ENCODE assay signal across 12 mouse cellular contexts in genomic region chr2:167043400-167044121, GRCm38 (mm10). TPM values are rescaled to one million over a fixed set of nuclear protein-coding genes. Genes with fewer than 3 reads are reported as not detected.
DNase-seq lines count a peak whose midpoint lies in the region; ATAC-seq and TF ChIP-seq lines count a peak whose summit lies in the region.
"Had no signal": no experiment of that assay in that cellular context is flagged by ENCODE, and none has a peak within 500 bp of the region (broad histone marks: within the 10 kb centered on the region; RNA-seq: fewer than 3 reads in every experiment).

No protein-coding gene starts in this region.

- no peaks in the 10 kb centered on the region for H3K27me3 ChIP-seq in intestine, embryonic 15.5 days (replicated peaks)
- no peaks in the 10 kb centered on the region for H3K27me3 ChIP-seq in intestine, postnatal 0 days (replicated peaks; ENCODE audit: control insufficient read depth, insufficient read depth, low read length)
- no peaks in the 10 kb centered on the region for H3K27me3 ChIP-seq in liver, embryonic 13.5 days
- no peaks in the 10 kb centered on the region for H3K27me3 ChIP-seq in stomach, embryonic 15.5 days (replicated peaks)

- H3K36me3 ChIP-seq in intestine, embryonic 15.5 days: peaks cover 62% of the 10 kb centered on the region
- H3K36me3 ChIP-seq in intestine, postnatal 0 days (ENCODE audit: control insufficient read depth, insufficient read depth): peaks cover 94% of the 10 kb centered on the region
- peaks cover 93% of the 10 kb centered on the region for H3K36me3 ChIP-seq in liver, embryonic 13.5 days
- peaks cover 74% of the 10 kb centered on the region for H3K36me3 ChIP-seq in stomach, embryonic 15.5 days

- no peak overlapping the region for H3K4me3 ChIP-seq in intestine, embryonic 15.5 days (replicated peaks)
- no peak overlapping the region for H3K4me3 ChIP-seq in intestine, postnatal 0 days (ENCODE audit: low read depth, low read length)
- peak overlapping the region; percentile 50 for H3K4me3 ChIP-seq in liver, embryonic 13.5 days (replicated peaks)
- H3K4me3 ChIP-seq in stomach, embryonic 15.5 days (replicated peaks): no peak overlapping the region
- H3K4me3 ChIP-seq: hindbrain, embryonic 10.5 days; left cerebral cortex, adult 2 months; myocyte had no signal

- no peak overlapping the region for H3K4me2 ChIP-seq in intestine, embryonic 15.5 days (replicated peaks)
- H3K4me2 ChIP-seq in intestine, postnatal 0 days (replicated peaks; ENCODE audit: low read depth): no peak overlapping the region
- H3K4me2 ChIP-seq in liver, embryonic 13.5 days: peak overlapping the region; percentile 72
- no peak overlapping the region for H3K4me2 ChIP-seq in stomach, embryonic 15.5 days

- TF ChIP-seq CTCF in intestine, postnatal 0 days (IDR thresholded peaks at IDR 0.05; ENCODE audit: low read depth): no peak

- no peaks in the 10 kb centered on the region for H3K9me3 ChIP-seq in intestine, embryonic 15.5 days
- H3K9me3 ChIP-seq in intestine, postnatal 0 days (ENCODE audit: control insufficient read depth): no peaks in the 10 kb centered on the region
- no peaks in the 10 kb centered on the region for H3K9me3 ChIP-seq in liver, embryonic 13.5 days (replicated peaks)
- no peaks in the 10 kb centered on the region for H3K9me3 ChIP-seq in stomach, embryonic 15.5 days
- H3K9me3 ChIP-seq: hindbrain, embryonic 10.5 days had no signal

- peak; percentile 91 for DNase-seq in liver, embryonic 13.5 days
- no peak for DNase-seq in gastrocnemius, postnatal 25 days
- no peak for DNase-seq in frontal cortex, postnatal 14 days (ENCODE audit: low spot score in 2 of 2)
- DNase-seq: embryo, embryonic 11 days had no signal

- WGBS in intestine, embryonic 15.5 days: 87% methylated on average over 12 of the region's 12 CpGs
- WGBS in intestine, postnatal 0 days: 81% methylated on average over 12 of the region's 12 CpGs
- 34% methylated on average over 12 of the region's 12 CpGs for WGBS in liver, embryonic 13.5 days (ENCODE audit: insufficient replicate concordance)
- WGBS in stomach, embryonic 15.5 days: 83% methylated on average over 12 of the region's 12 CpGs

- H3K9ac ChIP-seq in intestine, embryonic 15.5 days: no peak overlapping the region
- no peak overlapping the region for H3K9ac ChIP-seq in intestine, postnatal 0 days (ENCODE audit: low read depth, low read length)
- H3K9ac ChIP-seq in liver, embryonic 13.5 days: peak overlapping the region; percentile 77
- H3K9ac ChIP-seq in stomach, embryonic 15.5 days: no peak overlapping the region

- no peak overlapping the region for H3K27ac ChIP-seq in intestine, embryonic 15.5 days
- H3K27ac ChIP-seq in intestine, postnatal 0 days (ENCODE audit: low read depth, low read length): no peak overlapping the region
- peak overlapping the region; percentile 100 for H3K27ac ChIP-seq in liver, embryonic 13.5 days
- H3K27ac ChIP-seq in stomach, embryonic 15.5 days: no peak overlapping the region
- H3K27ac ChIP-seq: kidney, postnatal 0 days; left cerebral cortex, adult 2 months had no signal

- H3K4me1 ChIP-seq in intestine, embryonic 15.5 days (replicated peaks): no peaks in the 10 kb centered on the region
- no peaks in the 10 kb centered on the region for H3K4me1 ChIP-seq in intestine, postnatal 0 days (replicated peaks; ENCODE audit: control insufficient read depth, insufficient read depth, low read length)
- H3K4me1 ChIP-seq in liver, embryonic 13.5 days (replicated peaks): peaks cover 66% of the 10 kb centered on the region
- no peaks in the 10 kb centered on the region for H3K4me1 ChIP-seq in stomach, embryonic 15.5 days
- H3K4me1 ChIP-seq: hindbrain, embryonic 10.5 days had no signal

- ATAC-seq in intestine, embryonic 15.5 days: peak; percentile 82
- ATAC-seq in intestine, postnatal 0 days: no peak
- peak; percentile 81 for ATAC-seq in common myeloid progenitor, adult 5-6 weeks (replicated peaks; ENCODE audit: low read depth, poor library complexity, severe bottlenecking)
- ATAC-seq in liver, embryonic 13.5 days (ENCODE audit: low read depth): peak; percentile 99
- ATAC-seq in stomach, embryonic 15.5 days (ENCODE audit: insufficient read depth, low FRiP score, low read depth): peak; percentile 97

RNA-seq across cellular contexts. Expression of gene Znfx1, which starts 19.3 kb away (rescaled TPM):
- polyA plus RNA-seq in intestine, embryonic 15.5 days (2015; fragmentation: Nextera tagmentation; extraction: Ambion mirVana): 7.7 and 7.8 TPM in 2 replicates
- polyA plus RNA-seq in intestine, postnatal 0 days (2015; fragmentation: Nextera tagmentation; extraction: Ambion mirVana): 13.1 and 15.2 TPM in 2 replicates
- 15.9 and 18.0 TPM in 2 replicates for total RNA-seq in common myeloid progenitor, adult 5-6 weeks (2017)
- 7.0 and 8.2 TPM in 2 replicates for polyA plus RNA-seq in liver, embryonic 13.5 days (2015; fragmentation: Nextera tagmentation; extraction: Ambion mirVana)
- 7.9 TPM in 2 replicates for polyA plus RNA-seq in stomach, embryonic 15.5 days (2015; fragmentation: Nextera tagmentation; extraction: Ambion mirVana)
- 10 to 100 TPM; 19.3 to 21.6 TPM for total RNA-seq in gastrocnemius, postnatal 25 days (2021)

RNA-seq across cellular contexts. Expression of gene Ddx27, which starts 28.6 kb away (rescaled TPM):
- polyA plus RNA-seq in intestine, embryonic 15.5 days (2015; fragmentation: Nextera tagmentation; extraction: Ambion mirVana): 45.9 and 47.7 TPM in 2 replicates
- 15.8 and 16.3 TPM in 2 replicates for polyA plus RNA-seq in intestine, postnatal 0 days (2015; fragmentation: Nextera tagmentation; extraction: Ambion mirVana)
- 117 and 123 TPM in 2 replicates for total RNA-seq in common myeloid progenitor, adult 5-6 weeks (2017)
- 53.6 and 59.5 TPM in 2 replicates for polyA plus RNA-seq in liver, embryonic 13.5 days (2015; fragmentation: Nextera tagmentation; extraction: Ambion mirVana)
- polyA plus RNA-seq in stomach, embryonic 15.5 days (2015; fragmentation: Nextera tagmentation; extraction: Ambion mirVana): 47.4 and 50.4 TPM in 2 replicates
- total RNA-seq in gastrocnemius, postnatal 25 days (2021): 1 to 10 TPM; 5.5 to 6.8 TPM

RNA-seq across cellular contexts. Expression of gene Stau1, which starts 47.5 kb away (rescaled TPM):
- 62.8 and 70.5 TPM in 2 replicates for polyA plus RNA-seq in intestine, embryonic 15.5 days (2015; fragmentation: Nextera tagmentation; extraction: Ambion mirVana)
- 30.0 and 31.0 TPM in 2 replicates for polyA plus RNA-seq in intestine, postnatal 0 days (2015; fragmentation: Nextera tagmentation; extraction: Ambion mirVana)
- 31.3 and 56.3 TPM in 2 replicates for total RNA-seq in common myeloid progenitor, adult 5-6 weeks (2017)
- 24.2 and 33.2 TPM in 2 replicates for polyA plus RNA-seq in liver, embryonic 13.5 days (2015; fragmentation: Nextera tagmentation; extraction: Ambion mirVana)
- polyA plus RNA-seq in stomach, embryonic 15.5 days (2015; fragmentation: Nextera tagmentation; extraction: Ambion mirVana): 70.6 and 76.9 TPM in 2 replicates
- 10 to 100 TPM; 30.4 to 32.3 TPM for total RNA-seq in gastrocnemius, postnatal 25 days (2021)
